Mouse (Mus musculus) spleen, adult 2 months (tissue): ENCODE data around the gene Taar9. TPM values are rescaled to one million over a fixed set of nuclear protein-coding genes. Genes with fewer than 3 reads are reported as not detected.

ENCODE experiments used
- DNase-seq, 2 experiments: peaks; one replicate each; pipeline versions ENCODE4 v3.0.0 to v3.0.0-alpha.2; 2012 to 2021; ENCODE audit warnings: low spot score in 2 of 2, low read depth in 1 of 2
- H3K27ac ChIP-seq: fragments of 200-500 bp; 2 replicates; pipeline ENCODE4 v1.5.1; 2012; ENCODE audit warnings: low read length, inconsistent platforms; ENCODE audit not compliant: insufficient read depth
- H3K27me3 ChIP-seq: fragments of 200-500 bp; 2 replicates; pipeline ENCODE4 v1.6.1; 2012; ENCODE audit warnings: mild to moderate bottlenecking, moderate library complexity, low read length, inconsistent platforms; ENCODE audit not compliant: control insufficient read depth, insufficient read depth
- H3K36me3 ChIP-seq: fragments of 200-500 bp; 2 replicates; pipeline ENCODE4 v1.6.1; 2012; ENCODE audit warnings: mild to moderate bottlenecking, low read length, inconsistent platforms; ENCODE audit not compliant: control insufficient read depth, insufficient read depth
- H3K4me1 ChIP-seq: fragments of 200-500 bp; 2 replicates; pipeline ENCODE4 v1.6.1; 2011; ENCODE audit warnings: inconsistent platforms; ENCODE audit not compliant: control insufficient read depth, insufficient read depth, insufficient read length
- H3K4me3 ChIP-seq: fragments of 200-500 bp; 2 replicates; pipeline ENCODE4 v1.5.1; 2011; ENCODE audit warnings: mild to moderate bottlenecking, inconsistent platforms; ENCODE audit not compliant: insufficient read depth, insufficient read length; ENCODE audit errors: extremely low read depth
- CTCF ChIP-seq: fragments of 200-500 bp; IDR thresholded peaks from 2 replicates; pipeline ENCODE4 v1.5.1; 2011; ENCODE audit warnings: mild to moderate bottlenecking, inconsistent platforms; ENCODE audit not compliant: insufficient read depth, insufficient read length, insufficient replicate concordance; ENCODE audit errors: extremely low read depth
- POLR2A ChIP-seq: fragments of 200-500 bp; IDR thresholded peaks from 2 replicates; pipeline ENCODE4 v1.6.1; 2011; ENCODE audit warnings: low read depth, low read length, inconsistent platforms
- WGBS: fragments of 180-500 bp; shearing (Covaris S2); methylation state at CpG from one replicate; pipeline ENCODE4 v1.1.7; 2018; 5-methylcytosine and 5-hydroxymethylcytosine counted together
- polyA plus RNA-seq: library from polyadenylated mRNA; depleted of rRNA; stranded (reverse); fragments of >200 nt; gene quantifications from 2 replicates; pipeline ENCODE4 v1.2.3, GENCODE M21; 2012

The Taar9 gene
- polyA plus RNA-seq, 1 experiment: 0.07 TPM

DNA sequence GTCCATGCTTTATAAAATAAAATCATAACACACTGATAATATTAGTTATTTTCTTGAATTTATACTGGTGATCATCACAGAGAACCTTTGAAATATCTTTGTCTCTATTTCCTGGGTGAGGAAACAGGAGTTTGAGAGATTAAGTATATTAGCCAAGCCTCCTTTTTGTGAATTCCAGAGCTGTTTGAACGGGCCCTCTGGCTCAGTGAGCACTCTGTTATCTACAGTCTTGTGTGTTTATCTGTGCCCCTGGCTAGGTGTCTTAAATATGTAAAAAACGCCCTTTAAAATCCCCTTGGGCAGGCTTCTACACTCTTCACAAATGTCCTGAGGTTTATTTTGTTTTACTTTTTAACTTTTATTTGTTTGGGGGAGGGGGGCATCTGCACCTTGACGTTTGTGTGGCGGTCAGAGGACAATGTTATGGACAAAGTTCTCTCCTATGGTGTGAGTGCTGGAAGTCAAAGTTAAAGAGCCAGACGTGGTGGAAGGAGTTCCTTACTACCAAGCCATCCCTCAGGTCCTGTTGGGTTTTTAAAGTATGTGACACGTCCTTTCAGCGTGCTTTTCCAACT lies 24.8 kb upstream of the Taar9 start:
- Histone ChIP-seq H3K4me3 (no peak overlapping the region), H3K4me1 (no peaks in the 10 kb centered on the region), H3K27ac (no peak overlapping the region), H3K27me3 (no peaks in the 10 kb centered on the region), H3K36me3 (no peaks in the 10 kb centered on the region)
- no peak for TF ChIP-seq CTCF
- TF ChIP-seq POLR2A: no peak
- 84% methylated on average over 7 of the region's 7 CpGs for WGBS
- DNase-seq: no peak

DNA sequence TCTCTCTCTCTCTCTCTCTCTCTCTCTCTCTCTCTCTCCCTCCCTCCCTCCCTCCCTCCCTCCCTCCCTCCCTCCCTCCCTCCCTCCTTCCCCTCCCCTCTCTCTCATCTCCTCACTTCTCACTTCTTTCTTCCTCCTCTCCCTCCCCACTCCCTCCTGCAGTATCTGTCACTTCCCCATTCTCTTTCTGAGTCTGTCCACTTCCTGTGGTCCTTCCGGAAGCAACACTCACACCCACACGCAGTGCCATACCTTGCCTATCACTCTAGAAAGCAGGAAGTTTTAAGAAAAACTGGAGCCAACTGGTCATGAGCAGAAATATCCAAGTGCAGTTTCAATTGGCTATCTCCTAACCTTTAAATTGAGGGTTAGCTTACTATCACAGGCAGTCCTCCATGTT lies 23.8 kb upstream of the Taar9 start:
- H3K27ac ChIP-seq: no peak overlapping the region
- H3K4me3 ChIP-seq: no peak overlapping the region
- 7% methylated on average over 2 of the region's 2 CpGs for WGBS
- no peaks in the 10 kb centered on the region for H3K4me1 ChIP-seq
- TF ChIP-seq POLR2A (no peak), CTCF (no peak)
- no peak for DNase-seq
- no peaks in the 10 kb centered on the region for H3K36me3 ChIP-seq
- H3K27me3 ChIP-seq: no peaks in the 10 kb centered on the region

DNA sequence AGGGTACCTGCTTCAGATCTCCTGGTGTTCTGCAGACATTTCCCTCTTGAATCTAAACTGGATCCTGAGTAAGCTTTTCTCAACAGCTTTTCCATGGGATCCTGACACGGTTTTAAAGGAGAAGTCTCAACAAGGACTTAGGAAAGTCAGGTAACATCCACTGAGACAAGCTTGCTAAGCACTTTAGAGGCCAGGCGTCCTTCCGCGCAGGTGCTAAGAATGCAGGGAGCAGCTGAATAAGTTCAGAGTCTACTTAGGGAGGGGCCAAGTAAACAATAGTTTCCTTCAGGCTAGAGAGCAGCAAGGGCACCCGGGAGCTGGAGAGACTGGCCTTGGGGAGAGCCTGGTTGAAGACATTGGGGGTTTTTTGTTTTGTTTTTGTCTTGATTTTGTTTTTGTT lies 22.9 kb upstream of the Taar9 start:
- no peaks in the 10 kb centered on the region for H3K4me1 ChIP-seq
- H3K4me3 ChIP-seq: no peak overlapping the region
- H3K36me3 ChIP-seq: no peaks in the 10 kb centered on the region
- WGBS: 74% methylated on average over 5 of the region's 5 CpGs
- TF ChIP-seq POLR2A (no peak), CTCF (no peak)
- no peaks in the 10 kb centered on the region for H3K27me3 ChIP-seq
- no peak overlapping the region for H3K27ac ChIP-seq
- no peak for DNase-seq

DNA sequence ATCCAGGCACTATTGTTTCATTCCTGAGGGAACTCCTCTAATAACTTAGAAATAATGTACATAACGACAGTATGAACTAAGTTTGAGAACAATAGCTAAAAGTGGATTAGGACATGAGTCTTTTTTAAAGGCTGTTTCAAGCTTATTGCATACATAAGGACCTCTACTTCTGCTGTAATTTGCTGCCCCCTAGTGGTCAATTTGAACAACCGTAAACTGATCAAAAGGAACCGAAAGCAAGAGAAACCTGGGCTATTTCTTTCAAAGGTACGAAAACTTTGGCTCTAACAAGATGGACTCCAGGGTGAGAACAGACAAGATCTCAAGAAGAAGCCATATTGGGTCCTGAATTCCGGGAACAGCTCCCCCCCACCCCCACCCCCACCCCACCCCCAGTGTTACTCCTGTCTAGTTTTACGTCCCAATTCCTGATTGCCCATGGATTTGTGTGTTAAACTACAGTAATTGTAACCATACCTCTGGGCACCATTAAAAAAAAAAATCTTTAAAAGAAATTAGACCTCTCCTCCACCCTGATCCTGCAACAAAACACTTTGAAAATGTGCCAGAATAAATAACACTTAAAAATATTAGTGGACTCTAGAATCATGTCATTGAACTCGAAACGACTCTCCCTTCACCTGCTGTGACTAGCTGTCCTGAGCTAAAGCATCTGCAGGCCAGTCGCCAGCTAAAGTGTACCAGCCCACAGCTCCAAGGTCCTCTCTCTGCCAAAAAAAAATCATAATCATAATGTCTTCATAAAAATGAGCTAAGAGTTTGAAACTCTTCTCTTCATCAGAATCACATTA lies 22.3 kb upstream of the Taar9 start:
- TF ChIP-seq CTCF: 0 out of 2 replicates have a peak, but pooled peaks have one; percentile 7
- TF ChIP-seq POLR2A: no peak
- Histone ChIP-seq H3K4me3 (no peak overlapping the region; the same call in 1 of the 2 replicates), H3K27ac (no peak overlapping the region; the same call in 1 of the 2 replicates), H3K36me3 (no peaks in the 10 kb centered on the region), H3K27me3 (no peaks in the 10 kb centered on the region), H3K4me1 (no peaks in the 10 kb centered on the region)
- WGBS: 36% methylated on average over 9 of the region's 9 CpGs
- peak; percentile 55 to 77 for DNase-seq

DNA sequence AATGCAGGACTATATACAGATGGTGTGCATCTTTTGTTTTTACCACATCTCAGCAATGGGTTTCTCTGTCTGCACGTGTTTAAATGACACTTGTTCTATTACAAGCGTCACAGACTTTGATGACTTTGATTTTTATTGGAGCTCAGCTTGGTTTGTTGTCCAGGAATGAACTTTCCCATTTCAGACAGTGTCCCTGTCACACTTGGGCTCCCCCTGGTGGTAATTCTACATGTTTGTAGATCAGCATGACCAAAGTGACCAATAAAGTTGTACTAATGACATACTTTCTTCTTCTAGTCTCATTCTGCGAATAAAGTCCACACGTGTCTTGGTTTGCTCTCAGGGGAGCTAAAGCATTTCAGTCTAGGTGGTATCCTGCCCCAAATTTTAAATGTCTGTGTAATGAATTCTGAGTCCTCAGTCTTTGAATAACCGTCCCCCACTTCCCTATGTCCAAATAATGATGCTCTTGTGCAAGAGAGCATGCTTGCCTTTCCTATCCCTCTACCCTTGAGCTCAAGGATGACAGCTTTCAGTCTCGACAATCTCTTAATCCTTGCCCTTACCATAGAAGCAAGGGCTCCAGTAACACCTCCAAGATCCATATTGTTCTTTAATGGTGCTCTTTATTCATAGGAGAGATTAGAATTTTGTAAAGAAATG lies 1.9 kb upstream of the Taar9 start:
- Histone ChIP-seq H3K27me3 (no peaks in the 10 kb centered on the region), H3K36me3 (no peaks in the 10 kb centered on the region), H3K4me3 (no peak overlapping the region), H3K4me1 (no peaks in the 10 kb centered on the region), H3K27ac (no peak overlapping the region)
- TF ChIP-seq CTCF: no peak; the same call in 1 of the 2 replicates
- no peak for TF ChIP-seq POLR2A
- 47% methylated on average over 6 of the region's 6 CpGs for WGBS
- DNase-seq: no peak

DNA sequence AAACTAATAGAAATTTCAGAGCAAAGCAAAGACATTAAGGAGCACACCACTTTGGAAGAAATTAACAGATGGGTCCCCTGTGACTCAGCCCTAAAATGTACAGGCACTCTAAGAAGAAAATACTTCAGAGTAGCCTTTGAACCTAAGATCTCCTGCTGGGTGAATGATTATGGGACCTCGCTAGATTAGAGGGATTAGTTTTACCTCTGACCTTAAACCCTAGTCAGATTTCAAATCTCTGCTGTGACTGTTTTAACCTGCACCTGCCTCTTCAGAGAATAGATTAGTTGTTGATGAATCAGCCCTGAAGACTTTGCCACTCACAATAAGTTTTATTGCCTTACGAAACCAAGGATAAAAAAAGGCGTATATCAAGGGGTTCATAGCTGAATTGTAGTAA lies 1.1 kb downstream of the Taar9 start:
- no peak for DNase-seq
- WGBS: 96% methylated on average over 3 of the region's 3 CpGs
- H3K27ac ChIP-seq: no peak overlapping the region

More for the DNA sequence above, 1.1 kb downstream of the Taar9 start:
- Histone ChIP-seq H3K36me3 (no peaks in the 10 kb centered on the region), H3K27me3 (no peaks in the 10 kb centered on the region), H3K4me3 (no peak overlapping the region), H3K4me1 (no peaks in the 10 kb centered on the region)
- TF ChIP-seq CTCF: no peak
- TF ChIP-seq POLR2A: no peak
